Mouse (Mus musculus) heart, postnatal 0 days (tissue): ENCODE measurements at regions not wholly inside any gene's neighbourhood (a gene's known extent, or its start where the extent isn't known, plus 50 kb on each side); places are given as distances from the start of the nearest gene placed in this dataset.

ENCODE experiments used
- CTCF ChIP-seq: IDR thresholded peaks from 2 replicates; pipeline ENCODE4 v1.5.1; 2016; ENCODE audit warnings: antibody characterized with exemption, control low read depth, low read depth
- EP300 ChIP-seq: IDR thresholded peaks from 2 replicates; pipeline ENCODE4 v1.6.1; 2016; ENCODE audit warnings: antibody characterized with exemption, low read depth

DNA sequence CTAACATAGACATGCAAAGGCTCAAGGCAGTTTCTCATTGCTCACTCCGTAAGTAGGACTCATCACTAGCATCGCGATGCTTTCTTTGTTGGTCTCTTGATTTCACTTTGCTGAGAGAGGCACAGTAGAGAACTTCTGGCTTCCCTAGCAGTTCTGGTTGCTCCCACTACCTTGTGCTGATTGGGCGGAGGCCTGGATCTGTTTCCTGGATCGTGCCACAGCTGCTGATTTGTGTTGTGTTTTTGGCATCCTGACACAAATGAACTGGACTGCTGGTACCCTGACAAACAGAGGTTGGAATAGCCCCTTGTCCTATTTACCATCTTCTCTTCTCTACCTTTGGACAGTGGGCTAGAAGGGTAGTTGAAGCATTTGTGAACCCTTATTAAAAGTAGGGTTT lies 522.0 kb downstream of the Ptprc start:
- TF ChIP-seq CTCF (no peak), EP300 (no peak)
